Mouse (Mus musculus) Muller cell, postnatal 12 days (primary cell): ENCODE data around the gene Gm9970.

ENCODE experiments used
- DNase-seq: peaks from one replicate; pipeline ENCODE4 v3.0.0-alpha.2; 2015; ENCODE audit errors: inconsistent ontology term

Gm9970 gene

GRCm38 (mm10) chr5:31195671-31196070 is 45.4 kb downstream of the Gm9970 start:
- DNase-seq = no peak

- DNase-seq = no peak
Observed at GRCm38 (mm10) chr5:31194486-31195485, 46.2 kb downstream of the Gm9970 start.

- no peak for DNase-seq
Observed at GRCm38 (mm10) chr5:31193631-31194281, 47.3 kb downstream of the Gm9970 start.

- peak; percentile 99 for DNase-seq
Observed at GRCm38 (mm10) chr5:31192939-31193630, 47.9 kb downstream of the Gm9970 start, which contains the start of the genes Snx17 and Eif2b4. Snx17 (plus strand) TSS chr5:31193227. Eif2b4 (minus strand) TSS chr5:31193430.

- DNase-seq = no peak
Observed at GRCm38 (mm10) chr5:31192045-31192938, 48.7 kb downstream of the Gm9970 start.
